Mouse (Mus musculus) right cerebral cortex, adult 2 months (tissue): ENCODE data around the gene B4gat1.

Experiments used
- DNase-seq, 2 experiments: peaks; one replicate each; pipeline ENCODE4 v3.0.0; 2021 to 2022; ENCODE audit warnings: low spot score in 2 of 2

Gene B4gat1

GRCm38 (mm10) chr19:5058801-5059771 lies 20.5 kb downstream of the B4gat1 start:
- DNase-seq: no peak

DNA sequence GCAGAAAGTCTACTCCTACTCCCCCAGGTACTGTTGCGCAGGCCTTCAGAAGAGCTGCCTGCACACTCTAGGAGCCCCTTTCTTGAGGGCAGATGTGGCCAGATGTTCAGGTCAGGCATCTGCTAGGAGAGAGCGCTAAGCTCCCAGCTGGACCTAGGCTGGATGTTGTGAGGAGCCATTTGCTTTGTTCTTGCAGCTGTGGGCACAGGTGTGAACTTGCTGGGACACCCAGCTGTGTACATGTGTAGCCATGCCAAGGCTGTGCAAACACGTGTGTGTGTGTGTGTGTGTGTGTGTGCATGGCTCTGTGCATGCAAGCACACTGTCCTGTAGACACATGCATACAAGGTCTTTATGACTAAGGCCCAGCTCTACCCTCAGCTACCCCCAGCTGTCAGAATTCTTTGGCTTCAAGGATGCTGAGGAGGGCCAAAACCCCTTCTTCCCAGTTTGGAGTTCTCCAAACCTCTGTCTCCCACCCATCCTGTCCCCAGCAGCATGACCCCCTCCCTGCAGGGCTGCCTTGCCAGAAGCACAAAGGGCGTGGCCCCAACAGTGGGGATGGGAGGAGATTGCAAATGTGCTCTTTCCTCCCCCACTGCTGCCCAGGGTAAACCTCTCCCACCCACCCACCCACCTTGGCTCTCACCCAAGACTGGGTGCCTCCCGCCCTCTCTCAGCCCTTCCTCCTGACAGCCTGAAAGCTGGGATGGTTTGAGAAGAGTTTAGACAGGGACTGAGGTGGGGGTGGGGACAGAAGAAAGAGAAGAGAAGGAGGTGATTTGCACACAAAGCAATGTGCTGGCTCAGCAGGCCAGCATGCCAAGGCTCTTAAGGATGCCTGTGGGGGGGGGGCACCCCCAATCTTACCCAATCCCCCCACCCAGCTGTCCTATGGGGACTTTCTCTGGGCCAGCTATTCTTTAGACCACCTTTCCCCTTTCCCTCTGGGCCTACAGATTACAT lies 22.0 kb downstream of the B4gat1 start:
- DNase-seq: no peak

DNA sequence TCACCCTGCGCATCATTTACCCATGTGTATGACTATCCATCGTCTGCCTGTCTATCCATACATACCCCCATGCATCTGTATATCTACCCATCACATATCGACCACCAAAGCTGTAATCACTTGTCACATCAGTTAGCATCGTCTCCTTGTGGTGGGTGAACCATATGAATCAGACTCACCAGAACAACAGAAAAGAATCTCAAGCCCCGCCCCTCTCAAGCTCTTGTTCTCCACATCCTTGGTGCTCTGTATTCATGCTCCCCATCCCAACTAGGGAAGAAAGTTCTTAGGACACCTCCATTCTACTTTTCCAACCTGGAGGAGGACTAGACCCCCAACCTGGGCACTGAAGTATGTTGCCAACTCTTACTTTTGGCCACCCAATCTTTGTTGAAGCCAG lies 23.4 kb downstream of the B4gat1 start:
- no peak for DNase-seq

DNA sequence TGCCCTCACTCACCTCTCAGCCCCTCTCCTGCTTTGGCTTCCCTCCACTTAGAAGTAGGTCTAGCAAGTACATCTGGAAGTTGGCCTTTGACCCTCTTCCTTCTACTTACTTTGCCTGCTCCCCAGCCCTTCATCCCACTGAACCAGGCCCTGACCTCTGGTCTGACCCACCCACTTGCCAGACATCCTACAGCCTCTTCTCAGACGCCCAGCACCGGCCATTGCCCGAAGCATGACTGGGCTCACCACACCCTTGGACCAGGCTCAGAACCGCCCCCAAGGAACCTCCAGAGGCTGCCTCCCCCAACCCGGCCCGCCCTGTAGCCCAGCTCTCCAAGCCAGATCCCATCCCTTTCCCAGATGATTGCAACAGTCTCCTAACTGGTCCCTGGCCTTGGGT lies 23.8 kb downstream of the B4gat1 start:
- DNase-seq: no peak

DNA sequence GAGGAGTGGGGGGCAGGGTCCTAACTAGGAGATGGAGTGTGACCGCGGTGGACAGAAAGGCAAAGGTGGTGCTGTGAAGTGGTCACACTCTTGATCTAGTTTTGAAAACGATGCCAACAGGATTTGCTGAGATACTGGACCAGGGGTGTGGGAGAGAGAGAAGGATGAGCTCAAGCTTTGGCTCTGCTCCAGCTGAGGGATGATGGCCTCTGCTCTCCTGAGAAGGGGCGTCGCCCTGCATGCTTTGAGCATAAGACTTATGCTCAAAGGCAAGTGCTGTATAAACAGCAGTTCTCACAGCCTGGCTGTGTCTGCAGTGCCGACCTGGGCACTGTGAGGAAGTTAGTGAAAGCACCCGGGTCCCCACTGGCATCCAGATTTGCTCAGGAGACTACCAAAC lies 26.5 kb downstream of the B4gat1 start:
- DNase-seq: no peak

DNA sequence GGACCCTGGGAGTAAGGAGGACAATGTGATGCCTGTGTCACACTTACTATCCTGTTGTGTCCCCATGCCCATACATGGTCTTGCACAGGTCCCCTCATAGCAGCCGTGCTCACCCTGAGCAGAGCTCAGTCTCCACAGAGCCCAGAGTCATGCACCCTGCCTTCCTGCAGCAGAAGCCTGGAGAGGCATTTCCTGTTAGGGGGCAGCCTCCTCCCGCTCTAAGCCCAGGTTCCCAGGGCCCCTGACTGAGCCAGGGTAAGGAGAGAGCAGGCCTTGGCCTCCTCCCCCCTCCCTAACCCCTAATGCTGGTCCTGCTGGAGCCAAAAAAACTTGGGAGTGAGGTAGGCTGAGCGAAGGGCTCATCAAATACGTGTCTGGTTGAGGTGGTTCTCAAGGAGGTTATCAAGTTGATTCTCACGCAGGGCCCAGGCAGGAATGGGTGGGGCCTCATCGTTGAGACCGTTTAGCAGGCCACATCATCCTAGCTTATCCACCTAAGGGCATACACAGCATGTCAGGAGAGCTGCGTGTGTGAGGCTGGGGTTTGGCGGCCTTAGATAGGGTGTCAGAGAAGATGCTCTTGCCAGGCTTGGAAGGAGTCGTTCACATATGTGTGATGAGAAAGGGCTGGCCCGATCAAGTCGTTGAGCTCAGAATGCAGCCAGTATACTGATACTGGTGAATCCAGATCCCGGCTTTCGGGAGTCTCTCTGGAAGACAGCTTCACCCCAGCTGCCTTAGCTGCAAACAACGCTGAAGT lies 28.6 kb downstream of the B4gat1 start:
- DNase-seq: no peak

DNA sequence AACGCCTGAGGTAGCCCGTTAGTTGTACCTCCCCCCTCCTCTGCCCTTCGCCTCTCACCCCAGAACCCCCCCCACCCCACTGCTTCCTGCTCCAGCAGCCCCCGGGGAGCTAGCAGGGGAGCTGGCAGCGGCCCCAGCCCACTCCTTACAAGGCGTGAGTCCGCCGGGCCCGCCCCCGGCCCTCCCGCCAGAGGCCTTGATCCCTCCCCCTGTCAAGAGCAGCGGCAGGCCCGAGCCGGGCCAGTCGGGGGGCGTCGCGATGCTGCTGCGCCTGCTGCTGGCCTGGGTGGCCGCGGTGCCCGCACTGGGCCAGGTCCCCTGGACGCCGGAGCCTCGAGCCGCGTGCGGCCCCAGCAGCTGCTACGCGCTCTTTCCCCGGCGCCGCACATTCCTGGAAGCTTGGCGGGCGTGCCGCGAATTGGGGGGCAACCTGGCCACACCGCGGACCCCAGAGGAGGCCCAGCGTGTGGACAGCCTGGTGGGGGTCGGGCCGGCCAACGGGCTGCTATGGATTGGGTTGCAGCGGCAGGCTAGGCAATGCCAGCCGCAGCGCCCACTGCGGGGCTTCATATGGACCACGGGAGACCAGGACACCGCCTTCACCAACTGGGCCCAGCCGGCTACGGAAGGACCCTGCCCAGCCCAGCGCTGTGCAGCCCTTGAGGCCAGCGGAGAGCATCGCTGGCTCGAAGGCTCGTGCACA lies 29.4 kb downstream of the B4gat1 start, which contains the start of gene Cd248:
Gene Cd248, plus strand, starts transcription at position 212 of the 703 bp plus-strand sequence.
- DNase-seq: no peak

GRCm38 (mm10) chr19:5068570-5069234 lies 30.1 kb downstream of the B4gat1 start:
- no peak for DNase-seq

- DNase-seq: no peak
Measured at GRCm38 (mm10) chr19:5069486-5069885, 30.9 kb downstream of the B4gat1 start.

DNA sequence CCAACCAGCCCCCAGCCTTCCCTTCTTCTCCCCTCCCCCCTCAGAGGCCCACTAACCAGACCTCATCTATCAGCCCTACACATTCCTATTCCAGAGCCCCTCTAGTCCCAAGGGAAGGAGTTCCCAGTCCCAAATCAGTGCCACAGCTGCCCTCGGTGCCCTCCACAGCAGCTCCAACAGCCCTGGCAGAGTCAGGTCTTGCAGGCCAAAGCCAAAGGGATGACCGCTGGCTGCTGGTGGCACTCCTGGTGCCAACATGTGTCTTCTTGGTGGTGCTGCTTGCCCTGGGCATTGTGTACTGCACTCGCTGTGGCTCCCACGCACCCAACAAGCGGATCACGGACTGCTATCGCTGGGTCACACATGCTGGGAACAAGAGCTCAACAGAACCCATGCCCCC lies 31.4 kb downstream of the B4gat1 start:
- DNase-seq: no peak

GRCm38 (mm10) chr19:5071077-5071476 lies 32.5 kb downstream of the B4gat1 start:
- DNase-seq: no peak

DNA sequence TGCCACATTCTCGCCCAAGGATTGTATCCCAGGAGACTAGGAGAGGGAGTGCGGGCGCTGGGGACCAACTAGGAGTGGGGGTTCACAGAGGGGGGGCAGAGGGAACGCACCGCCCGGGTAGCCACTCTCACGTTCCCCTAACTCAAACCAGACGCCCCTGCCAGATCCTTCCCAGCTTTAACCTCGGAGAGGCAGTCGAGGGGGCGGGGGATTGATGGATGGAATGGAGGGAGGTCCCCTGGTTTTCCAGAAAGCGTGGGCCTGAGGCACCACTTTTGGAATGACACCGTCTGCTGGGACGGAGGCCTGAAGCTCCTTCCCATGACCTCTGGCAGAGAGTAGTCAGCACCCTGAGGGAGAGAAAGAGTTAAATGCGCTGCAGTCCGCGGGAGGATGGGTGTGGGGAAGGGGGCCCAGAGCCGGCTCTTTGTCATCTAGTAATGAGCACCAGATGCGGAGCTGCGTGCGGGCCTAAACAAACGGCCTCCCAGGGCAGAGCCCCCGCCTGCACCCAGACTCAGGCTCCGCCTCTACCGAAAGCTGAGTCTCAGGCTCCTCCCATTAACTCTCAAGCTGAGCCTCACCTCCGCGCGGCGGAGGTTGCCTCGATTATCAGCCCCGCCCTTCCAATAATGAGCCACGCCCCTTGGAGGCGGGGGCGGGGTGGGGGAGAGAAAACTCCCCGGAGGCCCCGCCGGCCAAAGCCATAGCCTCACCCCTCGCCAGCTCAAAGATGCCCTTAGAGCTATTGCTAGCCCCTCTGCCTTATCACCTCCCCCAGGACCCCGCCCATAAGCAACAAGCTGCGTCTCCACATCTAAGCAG lies 33.1 kb downstream of the B4gat1 start:
- DNase-seq: no peak

DNA sequence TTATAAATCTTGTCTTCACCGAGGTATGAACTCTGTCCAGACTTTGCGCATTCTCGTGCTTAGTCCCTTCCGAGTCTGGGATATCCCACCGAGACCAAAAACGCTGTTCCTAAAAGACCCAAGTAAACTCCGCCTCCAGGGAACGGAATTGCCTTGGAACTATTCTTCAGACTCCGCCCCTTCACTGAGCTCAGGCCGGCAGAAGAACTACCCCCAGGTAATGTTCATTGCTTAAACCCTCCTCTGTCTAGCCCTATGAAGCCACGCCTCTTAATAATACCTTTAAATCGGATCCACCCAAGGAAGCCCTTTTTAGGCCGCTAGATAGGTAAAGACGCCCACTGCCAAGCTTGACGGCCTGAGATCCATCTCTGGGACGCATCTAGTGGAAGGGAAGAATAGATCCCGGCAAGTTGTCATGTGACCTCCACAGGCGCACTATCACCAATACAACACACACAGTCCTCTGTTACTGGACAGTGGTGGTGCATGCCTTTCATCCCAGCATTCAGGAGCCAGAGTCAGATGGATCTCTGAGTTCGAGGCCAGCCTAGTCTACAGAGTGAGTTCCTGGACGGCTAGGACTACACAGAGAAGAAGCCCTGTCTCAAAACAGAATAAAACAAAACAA lies 33.9 kb downstream of the B4gat1 start:
- DNase-seq: no peak

GRCm38 (mm10) chr19:5073028-5073427 lies 34.4 kb downstream of the B4gat1 start:
- DNase-seq: no peak

DNA sequence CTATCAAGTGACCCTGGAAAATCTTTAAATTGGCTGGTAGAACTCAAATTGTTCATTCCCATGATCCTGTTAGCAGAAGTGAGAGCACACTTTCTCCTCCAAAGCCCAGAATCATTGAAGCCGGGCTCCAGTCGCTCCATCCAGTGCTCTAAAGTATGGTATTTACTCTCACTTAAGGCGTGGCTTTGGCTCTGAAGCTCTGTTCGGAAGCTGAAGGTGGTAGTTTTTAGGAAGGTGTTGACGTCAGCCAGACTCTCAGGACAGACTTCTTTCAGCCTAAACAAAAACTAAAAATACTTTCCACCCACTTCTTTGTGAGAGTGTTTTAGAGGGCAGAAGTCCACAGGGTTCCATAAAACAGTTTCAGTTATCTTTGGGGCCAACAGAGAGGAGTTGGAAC lies 34.9 kb downstream of the B4gat1 start:
- no peak for DNase-seq

GRCm38 (mm10) chr19:5079279-5079678 lies 40.7 kb downstream of the B4gat1 start:
- no peak for DNase-seq

DNA sequence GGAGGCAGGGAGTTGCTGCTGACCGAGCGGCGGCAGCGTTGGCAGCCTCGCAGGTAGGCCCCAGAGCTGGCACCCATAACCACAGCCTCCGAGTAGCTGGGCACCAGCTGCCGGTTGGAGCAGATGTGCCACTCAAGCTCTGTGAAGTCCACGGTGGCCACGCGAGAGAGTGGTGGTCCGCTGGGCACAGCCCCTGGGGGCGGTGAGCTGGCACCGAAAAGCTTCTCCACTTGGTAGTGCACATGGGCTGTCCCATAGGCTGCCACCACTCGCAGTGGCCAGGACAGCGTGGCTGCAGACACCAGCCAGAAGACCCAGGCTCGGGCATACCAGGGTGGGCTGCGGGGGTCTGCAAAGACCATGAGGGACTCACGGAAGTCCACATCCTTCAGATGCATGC lies 43.4 kb downstream of the B4gat1 start:
- DNase-seq: no peak

- no peak for DNase-seq
Measured at GRCm38 (mm10) chr19:5082596-5082995, 44.0 kb downstream of the B4gat1 start.
